Comparison of ENCODE assay signal across 9 mouse cellular contexts in genomic region chrX:11550164-11550851, GRCm38 (mm10).
DNase-seq lines count a peak whose midpoint lies in the region; ATAC-seq lines count a peak whose summit lies in the region.
"Had no signal": no experiment of that assay in that cellular context is flagged by ENCODE, and none has a peak within 500 bp of the region (broad histone marks: within the 10 kb centered on the region; RNA-seq: fewer than 3 reads in every experiment).

No protein-coding gene starts in this region.

- H3K4me2 ChIP-seq in kidney, embryonic 16.5 days (replicated peaks; ENCODE audit: low read depth, low read length), result 0 out of 2 replicates have a peak overlapping the region, but pooled peaks have one; percentile 14
- H3K4me2 ChIP-seq in forebrain, embryonic 11.5 days (ENCODE audit: low read depth, low read length, severe bottlenecking), result peak overlapping the region; percentile 27; the same call in 1 of the 2 replicates
- peak overlapping the region; percentile 26 for H3K4me2 ChIP-seq in midbrain, embryonic 13.5 days (replicated peaks)
- H3K4me2 ChIP-seq: embryonic facial prominence, embryonic 15.5 days; intestine, embryonic 15.5 days had no signal

- H3K27me3 ChIP-seq in kidney, embryonic 16.5 days (ENCODE audit: insufficient read depth, low read length), result peaks cover 31% of the 10 kb centered on the region; the same call in 1 of the 2 replicates
- H3K27me3 ChIP-seq in forebrain, embryonic 11.5 days (ENCODE audit: control insufficient read depth, insufficient read depth, low read length), result peaks cover 2% of the 10 kb centered on the region; the same call in 1 of the 2 replicates
- H3K27me3 ChIP-seq in midbrain, embryonic 13.5 days, result peaks cover 19% of the 10 kb centered on the region; the same call in 1 of the 2 replicates

- H3K36me3 ChIP-seq in kidney, embryonic 16.5 days (ENCODE audit: insufficient read depth, low read length), result no peaks in the 10 kb centered on the region
- H3K36me3 ChIP-seq in forebrain, embryonic 11.5 days (ENCODE audit: control insufficient read depth, insufficient read depth, low read length), result no peaks in the 10 kb centered on the region
- no peaks in the 10 kb centered on the region for H3K36me3 ChIP-seq in midbrain, embryonic 13.5 days
- H3K36me3 ChIP-seq: embryonic facial prominence, embryonic 15.5 days; intestine, embryonic 15.5 days had no signal

- no peak overlapping the region for H3K4me3 ChIP-seq in kidney, embryonic 16.5 days (ENCODE audit: low read length)
- no peak overlapping the region for H3K4me3 ChIP-seq in forebrain, embryonic 11.5 days (ENCODE audit: low read depth, low read length)
- H3K4me3 ChIP-seq in midbrain, embryonic 13.5 days (replicated peaks), result no peak overlapping the region
- H3K4me3 ChIP-seq: embryonic facial prominence, embryonic 15.5 days; intestine, embryonic 15.5 days had no signal

- H3K4me1 ChIP-seq in kidney, embryonic 16.5 days (ENCODE audit: insufficient read depth, low read length), result peaks cover 16% of the 10 kb centered on the region; the same call in 1 of the 2 replicates
- H3K4me1 ChIP-seq in forebrain, embryonic 11.5 days (replicated peaks; ENCODE audit: control insufficient read depth, insufficient read depth, low read length), result 0 out of 2 replicates have a peak, but pooled peaks cover 8% of the 10 kb centered on the region
- H3K4me1 ChIP-seq in midbrain, embryonic 13.5 days (replicated peaks), result peaks cover 20% of the 10 kb centered on the region
- H3K4me1 ChIP-seq: intestine, embryonic 15.5 days had no signal

- H3K9me3 ChIP-seq in kidney, embryonic 16.5 days (ENCODE audit: low read length), result no peaks in the 10 kb centered on the region
- H3K9me3 ChIP-seq in forebrain, embryonic 11.5 days (ENCODE audit: control insufficient read depth, low read length), result no peaks in the 10 kb centered on the region
- no peaks in the 10 kb centered on the region for H3K9me3 ChIP-seq in midbrain, embryonic 13.5 days
- H3K9me3 ChIP-seq: embryonic facial prominence, embryonic 15.5 days; intestine, embryonic 15.5 days had no signal

- DNase-seq in kidney, adult 11 months, result no peak
- DNase-seq in embryo, embryonic 10.5 days (ENCODE audit: low spot score), result peak; percentile 44
- peak; percentile 66 for DNase-seq in forebrain, embryonic 11.5 days (ENCODE audit: low spot score)
- no peak for DNase-seq in natural killer cell, adult 2 months (ENCODE audit: low spot score in 2 of 2)

- H3K9ac ChIP-seq in kidney, embryonic 16.5 days (replicated peaks; ENCODE audit: low read length), result no peak overlapping the region
- H3K9ac ChIP-seq in forebrain, embryonic 11.5 days (ENCODE audit: low read length), result no peak overlapping the region
- no peak overlapping the region for H3K9ac ChIP-seq in midbrain, embryonic 13.5 days (replicated peaks)
- H3K9ac ChIP-seq: embryonic facial prominence, embryonic 15.5 days; intestine, embryonic 15.5 days had no signal

- H3K27ac ChIP-seq in kidney, embryonic 16.5 days (ENCODE audit: low read length), result no peak overlapping the region
- no peak overlapping the region for H3K27ac ChIP-seq in forebrain, embryonic 11.5 days (ENCODE audit: low read depth, low read length)
- no peak overlapping the region for H3K27ac ChIP-seq in midbrain, embryonic 13.5 days
- H3K27ac ChIP-seq: embryonic facial prominence, embryonic 15.5 days; intestine, embryonic 15.5 days had no signal

- WGBS in kidney, embryonic 16.5 days, result 22% methylated on average over 12 of the region's 12 CpGs
- 25% methylated on average over 12 of the region's 12 CpGs for WGBS in forebrain, embryonic 11.5 days
- WGBS in midbrain, embryonic 13.5 days, result 30% methylated on average over 12 of the region's 12 CpGs

- peak; percentile 42 for ATAC-seq in kidney, embryonic 16.5 days (ENCODE audit: low FRiP score, low TSS enrichment)
- peak; percentile 58; the same call in 1 of the 2 replicates for ATAC-seq in forebrain, embryonic 11.5 days (replicated peaks; ENCODE audit: low FRiP score)
- peak; percentile 82 for ATAC-seq in midbrain, embryonic 13.5 days
- ATAC-seq in CD4-positive, CD25-positive, alpha-beta regulatory T cell, adult 4 months, result no peak
- ATAC-seq: intestine, embryonic 15.5 days had no signal

Comparison
In these comparisons a context has a peak if more than half of its experiments do, and no peak if none do; other contexts are left out.
1. DNase-seq: peak in embryo, embryonic 10.5 days (single experiment) and forebrain, embryonic 11.5 days (single experiment); none in kidney, adult 11 months (single experiment) and natural killer cell, adult 2 months (0 of 2).
2. Peak in every context shown above with its lines, with median percentiles within 50 percentile points of each other: H3K4me2 ChIP-seq.